Mouse (Mus musculus) gastrocnemius, adult 2 months (tissue): ENCODE measurements at regions not wholly inside any gene's neighbourhood (a gene's known extent, or its start where the extent isn't known, plus 50 kb on each side); places are given as distances from the start of the nearest gene placed in this dataset.

ENCODE experiments used
- DNase-seq: peaks from one replicate; pipeline ENCODE4 v3.0.0; 2022
- H3K27ac ChIP-seq: fragments of 200-600 bp; 2 replicates; pipeline ENCODE4 v1.8.1; 2022; ENCODE audit warnings: mild to moderate bottlenecking
- H3K4me3 ChIP-seq: fragments of 200-600 bp; 2 replicates; pipeline ENCODE4 v1.8.1; 2022; ENCODE audit warnings: mild to moderate bottlenecking, moderate library complexity
- CTCF ChIP-seq: fragments of 200-600 bp; IDR thresholded peaks from 2 replicates; pipeline ENCODE4 v1.8.1; 2022; ENCODE audit warnings: antibody characterized with exemption, mild to moderate bottlenecking, moderate library complexity
- intact Hi-C: fragments of 180-260 bp; cut with DNase I; formaldehyde crosslinking; loops from one replicate; pipeline ENCODE4 v1.15.1; 2025

GRCm38 (mm10) chr1:168709017-168709681 lies 277.1 kb upstream of the Pbx1 start:
- Histone ChIP-seq H3K27ac (peak overlapping the region; percentile 94), H3K4me3 (peak overlapping the region; percentile 70)
- peak; percentile 59 for DNase-seq
- intact Hi-C loops: loop anchor here (5.0 kb wide), 3 partner anchors 232 to 497 kb away; no protein-coding TSS in a partner anchor
- TF ChIP-seq CTCF: no peak

GRCm38 (mm10) chr1:168708161-168708865 lies 276.2 kb upstream of the Pbx1 start:
- peak; percentile 68 for DNase-seq
- Histone ChIP-seq H3K4me3 (peak overlapping the region; percentile 70), H3K27ac (peak overlapping the region; percentile 94)
- TF ChIP-seq CTCF: no peak
- intact Hi-C loops: loop anchor here (5.0 kb wide), 3 partner anchors 231 to 496 kb away; no protein-coding TSS in a partner anchor

- DNase-seq: no peak
- no peak for TF ChIP-seq CTCF
- intact Hi-C loops: no loop called here
These were observed 265.3 kb upstream of the Pbx1 start for GRCm38 (mm10) chr1:168697386-168697785.

GRCm38 (mm10) chr1:168686821-168687220 lies 254.8 kb upstream of the Pbx1 start:
- no peak for TF ChIP-seq CTCF
- intact Hi-C loops: no loop called here
- no peak for DNase-seq
- no peak overlapping the region for H3K27ac ChIP-seq
- no peak overlapping the region for H3K4me3 ChIP-seq

More at GRCm38 (mm10) chr1:168697386-168697785, 265.3 kb upstream of the Pbx1 start:
- Histone ChIP-seq H3K27ac (no peak overlapping the region), H3K4me3 (no peak overlapping the region)

- H3K27ac ChIP-seq: no peak overlapping the region
- intact Hi-C loops: no loop called here
- no peak for DNase-seq
- no peak for TF ChIP-seq CTCF
- H3K4me3 ChIP-seq: no peak overlapping the region
These were observed 253.1 kb upstream of the Pbx1 start for GRCm38 (mm10) chr1:168685147-168685546.

- Histone ChIP-seq H3K4me3 (no peak overlapping the region), H3K27ac (no peak overlapping the region)
- no peak for DNase-seq
- no peak for TF ChIP-seq CTCF
- intact Hi-C loops: no loop called here
These were observed 249.8 kb upstream of the Pbx1 start for GRCm38 (mm10) chr1:168681685-168682491.

GRCm38 (mm10) chr1:168680674-168681073 lies 248.6 kb upstream of the Pbx1 start:
- Histone ChIP-seq H3K4me3 (no peak overlapping the region), H3K27ac (no peak overlapping the region)
- no peak for TF ChIP-seq CTCF
- intact Hi-C loops: no loop called here
- DNase-seq: no peak

GRCm38 (mm10) chr1:168676418-168677413 lies 244.6 kb upstream of the Pbx1 start:
- Histone ChIP-seq H3K4me3 (no peak overlapping the region), H3K27ac (no peak overlapping the region)
- DNase-seq: no peak
- no peak for TF ChIP-seq CTCF
- intact Hi-C loops: no loop called here

- DNase-seq: no peak
- Histone ChIP-seq H3K4me3 (no peak overlapping the region), H3K27ac (no peak overlapping the region)
- intact Hi-C loops: no loop called here
- TF ChIP-seq CTCF: no peak
These were observed 243.7 kb upstream of the Pbx1 start for GRCm38 (mm10) chr1:168675741-168676140.

GRCm38 (mm10) chr1:168662755-168663284 lies 230.8 kb upstream of the Pbx1 start:
- DNase-seq: no peak
- H3K27ac ChIP-seq: no peak overlapping the region
- no peak overlapping the region for H3K4me3 ChIP-seq
- intact Hi-C loops: no loop called here
- TF ChIP-seq CTCF: no peak

- H3K4me3 ChIP-seq: no peak overlapping the region
- H3K27ac ChIP-seq: no peak overlapping the region
- no peak for DNase-seq
- TF ChIP-seq CTCF: no peak
- intact Hi-C loops: no loop called here
These were observed 228.9 kb upstream of the Pbx1 start for GRCm38 (mm10) chr1:168660956-168661355.
